Mouse (Mus musculus) frontal cortex, adult 2 months (tissue): ENCODE results near the gene S100a16. TPM values are rescaled to one million over a fixed set of nuclear protein-coding genes. Genes with fewer than 3 reads are reported as not detected.

ENCODE experiments used
- DNase-seq, 2 experiments: peaks; one replicate each; pipeline ENCODE4 v3.0.0; 2022; ENCODE audit warnings: low spot score in 1 of 2; ENCODE audit errors: extremely low spot score in 1 of 2
- polyA plus RNA-seq: library from polyadenylated mRNA; depleted of rRNA; stranded (reverse); fragments of >200 nt; gene quantifications from 2 replicates; pipeline ENCODE4 v1.2.3, GENCODE M21; 2012; rRNA removed

Gene S100a16
- polyA plus RNA-seq: 119 and 133 TPM in 2 replicates

- peak in 1 of 2 experiments; percentile 40 for DNase-seq
These were observed at the start of gene S100a16 for GRCm38 (mm10) chr3:90537141-90537904. Gene S100a16, plus strand, starts transcription at chr3:90537254.

GRCm38 (mm10) chr3:90488576-90488975 is 48.5 kb upstream of the S100a16 start:
- no peak for DNase-seq

GRCm38 (mm10) chr3:90490696-90491256 is 46.3 kb upstream of the S100a16 start, which contains the start of gene Snapin:
Gene Snapin, minus strand, starts transcription at chr3:90491033.
- DNase-seq: peak; percentile 91 to 96

GRCm38 (mm10) chr3:90491350-90491749 is 45.7 kb upstream of the S100a16 start:
- DNase-seq: peak in 1 of 2 experiments; percentile 52

GRCm38 (mm10) chr3:90493831-90494540 is 43.1 kb upstream of the S100a16 start:
- no peak for DNase-seq

- DNase-seq: no peak
These were observed 41.1 kb upstream of the S100a16 start for GRCm38 (mm10) chr3:90495850-90496525.

GRCm38 (mm10) chr3:90497597-90497996 is 39.5 kb upstream of the S100a16 start:
- no peak for DNase-seq

- DNase-seq: no peak
These were observed 33.6 kb upstream of the S100a16 start for GRCm38 (mm10) chr3:90503444-90503843.

GRCm38 (mm10) chr3:90505216-90505615 is 31.8 kb upstream of the S100a16 start:
- DNase-seq: no peak

- DNase-seq: no peak
These were observed 30.7 kb upstream of the S100a16 start for GRCm38 (mm10) chr3:90506362-90506761.

- no peak for DNase-seq
These were observed 28.6 kb upstream of the S100a16 start for GRCm38 (mm10) chr3:90508287-90508949.

GRCm38 (mm10) chr3:90508950-90509746 is 27.9 kb upstream of the S100a16 start, which contains the start of gene Chtop:
Gene Chtop, minus strand, starts transcription at chr3:90509498.
- peak; percentile 97 to 100 for DNase-seq

- no peak for DNase-seq
These were observed 27.3 kb upstream of the S100a16 start for GRCm38 (mm10) chr3:90509747-90510123.

GRCm38 (mm10) chr3:90512276-90512675 is 24.8 kb upstream of the S100a16 start:
- no peak for DNase-seq

- no peak for DNase-seq
These were observed 24.0 kb upstream of the S100a16 start for GRCm38 (mm10) chr3:90512948-90513642.

- DNase-seq: no peak
These were observed 23.1 kb upstream of the S100a16 start, which contains the start of the genes S100a1 and S100a13 for GRCm38 (mm10) chr3:90513796-90514590. Gene S100a1, minus strand, starts transcription at chr3:90514392. Gene S100a13, plus strand, starts transcription at chr3:90514435.

- DNase-seq: no peak
These were observed 22.4 kb upstream of the S100a16 start for GRCm38 (mm10) chr3:90514691-90515090.

- DNase-seq: no peak
These were observed 21.8 kb upstream of the S100a16 start for GRCm38 (mm10) chr3:90515242-90515641.
